Mouse (Mus musculus) heart, adult 2 months (tissue): ENCODE data around the gene Eno1. TPM values are rescaled to one million over a fixed set of nuclear protein-coding genes. Genes with fewer than 3 reads are reported as not detected.

ENCODE experiments used
- DNase-seq, 2 experiments: peaks; one replicate each; pipeline ENCODE4 v3.0.0; 2021
- H3K27ac ChIP-seq: fragments of 200-600 bp; 2 replicates; pipeline ENCODE4 v1.8.1; 2022
- H3K27me3 ChIP-seq: fragments of 200-500 bp; 2 replicates; pipeline ENCODE4 v1.6.1; 2012; ENCODE audit warnings: mild to moderate bottlenecking, low read length, inconsistent platforms, mixed read lengths; ENCODE audit not compliant: control insufficient read depth, insufficient read depth
- H3K36me3 ChIP-seq: fragments of 200-500 bp; 2 replicates; pipeline ENCODE4 v1.6.1; 2012; ENCODE audit warnings: low read length, inconsistent platforms; ENCODE audit not compliant: control insufficient read depth, insufficient read depth
- H3K4me1 ChIP-seq: fragments of 200-500 bp; 2 replicates; pipeline ENCODE4 v1.6.1; 2011; ENCODE audit warnings: low read length; ENCODE audit not compliant: control insufficient read depth, insufficient read depth
- H3K4me3 ChIP-seq: fragments of 200-600 bp; 2 replicates; pipeline ENCODE4 v1.8.1; 2022
- H3K79me2 ChIP-seq: fragments of 200-500 bp; replicated peaks from 2 replicates; pipeline ENCODE4 v1.6.1; 2012; ENCODE audit warnings: mild to moderate bottlenecking, inconsistent platforms, low read length, moderate library complexity, mixed read lengths; ENCODE audit not compliant: control insufficient read depth, insufficient read depth
- H3K9ac ChIP-seq: fragments of 200-500 bp; 2 replicates; pipeline ENCODE4 v1.6.1; 2012; ENCODE audit warnings: low read depth, mild to moderate bottlenecking, control low read depth, inconsistent platforms, low read length, mixed read lengths
- CTCF ChIP-seq: fragments of 200-600 bp; IDR thresholded peaks from 2 replicates; pipeline ENCODE4 v1.8.1; 2022; ENCODE audit warnings: antibody characterized with exemption, mild to moderate bottlenecking, moderate library complexity
- EP300 ChIP-seq: fragments of 200-500 bp; IDR thresholded peaks from 2 replicates; pipeline ENCODE4 v1.6.1; 2011; ENCODE audit warnings: low read depth, low read length, control low read depth; ENCODE audit not compliant: insufficient read depth
- POLR2A ChIP-seq: fragments of 200-500 bp; IDR thresholded peaks from 2 replicates; pipeline ENCODE4 v1.6.1; 2011; ENCODE audit warnings: mild to moderate bottlenecking, low read depth, low read length, control low read depth; ENCODE audit not compliant: insufficient read depth
- WGBS: fragments of 180-500 bp; shearing (Covaris S2); methylation state at CpG from one replicate; pipeline ENCODE4 v1.1.7; 2018; 5-methylcytosine and 5-hydroxymethylcytosine counted together
- intact Hi-C: fragments of 180-260 bp; cut with DNase I; formaldehyde crosslinking; loops from one replicate; pipeline ENCODE4 v1.15.1; 2025
- polyA plus RNA-seq: library from polyadenylated mRNA; depleted of rRNA; stranded (reverse); fragments of >200 nt; gene quantifications from 2 replicates; pipeline ENCODE4 v1.2.3, GENCODE M21; 2012
- total RNA-seq, 2 experiments: library from RNA; stranded (reverse); gene quantifications; 2 replicates each; pipeline ENCODE4 v1.2.3; 2021

The Eno1 gene
- total and polyA plus RNA-seq, 3 experiments = 111 to 179 (median 113) TPM

- no peak overlapping the region for H3K9ac ChIP-seq
- TF ChIP-seq POLR2A (no peak), CTCF (no peak), EP300 (no peak)
- 64% methylated on average over 10 of the region's 10 CpGs for WGBS
- H3K27ac ChIP-seq = no peak overlapping the region
- H3K27me3 ChIP-seq = no peaks in the 10 kb centered on the region
- H3K36me3 ChIP-seq = no peaks in the 10 kb centered on the region
- no peak overlapping the region for H3K4me3 ChIP-seq
- 0 out of 2 replicates have a peak, but pooled peaks cover 2% of the 10 kb centered on the region for H3K4me1 ChIP-seq
- H3K79me2 ChIP-seq = no peaks in the 10 kb centered on the region
- DNase-seq = no peak
- intact Hi-C loops = loop anchor here (5.0 kb wide), 1 partner anchor 84 kb away; no protein-coding TSS in a partner anchor
Measured at GRCm38 (mm10) chr4:150221017-150221640, 15.4 kb upstream of the Eno1 start.

DNA sequence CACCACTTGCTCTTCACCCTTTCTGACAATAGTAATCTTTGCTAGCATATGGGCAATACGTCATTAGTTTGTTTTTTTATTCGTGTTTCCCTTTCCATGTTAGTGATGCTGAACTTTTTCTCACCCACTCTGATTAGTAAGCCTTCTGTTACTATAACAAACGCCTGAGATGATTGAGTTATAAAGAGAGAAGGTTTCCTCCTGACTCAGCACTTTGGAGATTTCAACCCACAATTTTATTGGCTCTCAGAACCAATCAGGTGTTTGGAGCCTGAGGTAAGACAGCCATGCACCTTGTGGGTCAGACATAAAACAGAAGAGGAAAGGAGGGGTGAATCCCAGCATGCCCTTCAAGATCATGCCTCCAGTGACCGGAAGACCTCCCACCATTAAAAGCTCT lies 12.7 kb upstream of the Eno1 start:
- Histone ChIP-seq H3K27me3 (no peaks in the 10 kb centered on the region), H3K27ac (no peak overlapping the region), H3K36me3 (no peaks in the 10 kb centered on the region; the same call in 1 of the 2 replicates), H3K4me3 (no peak overlapping the region), H3K4me1 (peaks cover 6% of the 10 kb centered on the region), H3K79me2 (no peaks in the 10 kb centered on the region), H3K9ac (no peak overlapping the region)
- 89% methylated on average over 4 of the region's 4 CpGs for WGBS
- no peak for DNase-seq
- intact Hi-C loops = loop anchor here (5.0 kb wide), 1 partner anchor 87 kb away; no protein-coding TSS in a partner anchor
- TF ChIP-seq POLR2A = no peak

GRCm38 (mm10) chr4:150225700-150226099 lies 10.8 kb upstream of the Eno1 start:
- 74% methylated on average over 1 of the region's 1 CpGs for WGBS
- TF ChIP-seq EP300 = no peak
- TF ChIP-seq POLR2A = no peak
- TF ChIP-seq CTCF = no peak
- no peak for DNase-seq
- Histone ChIP-seq H3K27ac (no peak overlapping the region), H3K79me2 (no peaks in the 10 kb centered on the region), H3K36me3 (no peaks in the 10 kb centered on the region; the same call in 1 of the 2 replicates), H3K4me1 (peaks cover 8% of the 10 kb centered on the region), H3K4me3 (no peak overlapping the region), H3K27me3 (no peaks in the 10 kb centered on the region), H3K9ac (no peak overlapping the region)
- intact Hi-C loops = no loop called here

GRCm38 (mm10) chr4:150226818-150227688 lies 9.5 kb upstream of the Eno1 start:
- Histone ChIP-seq H3K36me3 (no peaks in the 10 kb centered on the region; the same call in 1 of the 2 replicates), H3K27ac (peak overlapping the region; percentile 4; the same call in 1 of the 2 replicates), H3K9ac (no peak overlapping the region), H3K4me1 (peaks cover 9% of the 10 kb centered on the region), H3K79me2 (no peaks in the 10 kb centered on the region), H3K27me3 (no peaks in the 10 kb centered on the region), H3K4me3 (no peak overlapping the region)
- WGBS = 31% methylated on average over 7 of the region's 7 CpGs
- TF ChIP-seq POLR2A = no peak
- no peak for TF ChIP-seq CTCF
- TF ChIP-seq EP300 = no peak
- intact Hi-C loops = no loop called here
- DNase-seq = peak in 1 of 2 experiments; percentile 77

DNA sequence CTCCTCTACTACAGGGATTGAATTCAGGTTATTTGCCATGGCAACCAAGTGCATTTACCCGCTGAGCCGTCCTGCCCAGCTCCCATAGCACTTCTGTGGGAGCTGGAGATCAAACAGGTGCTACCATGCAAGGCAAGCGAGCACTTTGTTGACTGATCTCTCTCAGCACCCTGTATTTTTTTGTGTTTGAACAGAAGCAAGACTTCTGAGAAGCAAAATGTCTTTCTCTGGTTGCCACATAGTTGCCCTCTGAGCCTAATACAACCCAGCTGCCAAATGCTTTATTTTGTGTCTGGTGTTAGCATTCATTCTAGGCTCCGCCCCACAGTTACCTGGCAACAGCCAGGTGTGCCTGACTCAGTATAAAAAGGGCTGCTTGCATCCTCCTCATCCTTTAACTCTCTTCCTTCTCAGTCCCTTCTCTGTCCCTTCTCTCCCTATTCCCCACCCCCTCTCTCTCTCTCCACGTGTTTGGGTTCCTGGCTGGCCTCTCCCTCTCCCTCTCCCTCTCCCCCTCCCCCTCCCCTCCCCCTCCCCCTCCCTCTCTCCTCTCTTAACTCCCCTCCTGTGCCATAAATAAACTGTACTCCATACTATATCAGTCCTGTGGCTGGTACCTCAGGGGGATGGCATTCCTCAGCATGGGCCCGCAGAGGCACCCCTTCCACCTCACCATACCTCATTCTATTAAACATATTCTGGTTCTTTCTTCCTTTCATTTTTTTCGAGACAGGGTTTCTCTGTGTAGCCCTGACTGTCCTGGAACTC lies 7.8 kb upstream of the Eno1 start:
- no peak for DNase-seq
- 60% methylated on average over 7 of the region's 7 CpGs for WGBS
- Histone ChIP-seq H3K79me2 (no peaks in the 10 kb centered on the region), H3K4me3 (no peak overlapping the region), H3K9ac (no peak overlapping the region), H3K27ac (no peak overlapping the region), H3K27me3 (no peaks in the 10 kb centered on the region), H3K4me1 (peaks cover 9% of the 10 kb centered on the region), H3K36me3 (no peaks in the 10 kb centered on the region; the same call in 1 of the 2 replicates)
- TF ChIP-seq EP300 = no peak
- TF ChIP-seq POLR2A = no peak
- no peak for TF ChIP-seq CTCF
- intact Hi-C loops = no loop called here
